Mouse (Mus musculus) ovary, postnatal 36 days (tissue): ENCODE data around the gene Col1a2.
A peak's percentile ranks its signal among the peaks of the same experiment; 100 is the strongest.

Experiments
- DNase-seq: peaks from one replicate; pipeline ENCODE4 v3.0.0; 2022; ENCODE audit warnings: low spot score, mixed read lengths

The Col1a2 gene

DNA sequence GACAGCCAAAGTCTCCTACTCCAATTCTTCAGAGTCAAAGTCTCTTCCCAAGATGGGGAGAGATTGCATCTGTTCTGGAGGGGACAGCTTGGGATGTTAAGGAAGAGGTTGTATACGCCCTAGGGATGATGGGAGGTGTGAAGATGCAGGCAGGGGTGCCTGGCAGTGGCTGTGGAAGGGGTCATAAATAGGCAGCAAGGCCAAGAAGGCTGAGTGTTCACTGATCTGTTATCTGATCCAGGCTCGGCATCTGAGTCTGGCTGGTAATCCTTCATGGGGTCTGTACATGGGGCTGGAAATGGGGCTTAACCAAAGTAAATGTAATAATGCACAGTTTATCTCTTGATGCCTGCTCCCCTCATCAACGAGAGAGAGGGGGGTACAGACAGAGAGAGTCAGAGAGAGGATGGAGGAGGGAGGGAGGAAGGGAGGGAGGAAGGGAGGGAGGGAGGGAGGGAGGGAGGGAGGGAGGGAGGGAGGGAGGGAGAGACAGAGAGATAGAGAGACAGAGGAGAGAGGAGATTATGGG, at the start of gene Col1a2:
Gene Col1a2 (plus strand): TSS at position 212 of the 529 bp plus-strand sequence.
- DNase-seq, result no peak

DNA sequence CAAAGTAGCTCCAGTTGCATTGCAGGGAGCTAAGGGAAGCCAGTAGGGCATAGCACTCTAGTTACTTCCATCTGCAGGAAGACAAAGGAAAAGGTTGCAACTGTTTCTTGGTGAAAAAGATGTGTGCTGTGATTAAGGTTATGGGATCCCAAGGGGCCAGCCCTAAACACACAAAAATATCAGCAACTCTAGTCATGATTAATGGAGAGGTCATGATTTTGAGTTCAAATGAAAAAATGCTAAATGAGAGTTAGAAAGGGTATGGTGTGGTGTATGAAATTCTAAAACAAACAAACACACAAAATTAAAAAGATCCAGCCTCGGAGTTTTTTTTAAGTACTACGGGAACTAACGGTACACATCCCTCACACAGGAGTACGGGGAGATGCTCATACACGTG, 49.1 kb upstream of the Col1a2 start:
- no peak for DNase-seq

DNA sequence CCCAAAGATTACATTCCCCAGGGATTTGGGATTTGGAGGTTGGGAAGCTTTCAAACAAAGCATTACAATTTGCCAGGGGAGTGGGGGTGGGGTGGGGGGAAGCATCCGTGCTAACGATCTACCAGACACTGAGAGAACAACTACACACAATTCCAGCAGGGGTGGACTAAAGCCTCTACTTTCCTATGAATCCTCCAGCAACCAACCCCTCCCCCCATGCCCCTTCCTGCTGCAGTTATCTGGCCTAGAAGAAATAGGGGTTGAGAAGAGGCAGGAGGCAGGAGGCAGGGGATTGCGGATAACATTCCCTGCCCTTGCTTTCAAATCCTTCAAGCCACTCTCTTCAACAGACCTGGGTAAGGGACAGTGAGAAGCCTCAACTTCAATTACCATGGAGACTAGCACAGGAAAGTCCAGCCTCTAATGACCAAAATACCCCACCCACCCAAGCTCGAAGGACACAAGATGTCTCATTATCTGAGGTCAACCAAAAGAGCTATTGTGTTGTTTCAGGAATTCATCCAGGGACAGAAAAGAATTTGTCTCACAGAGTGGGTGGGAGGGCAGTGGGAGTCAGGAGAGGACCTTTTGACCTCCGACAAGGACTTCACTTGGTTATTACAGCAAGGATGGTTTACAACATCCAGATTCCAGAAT, 48.5 kb upstream of the Col1a2 start:
- no peak for DNase-seq

DNA sequence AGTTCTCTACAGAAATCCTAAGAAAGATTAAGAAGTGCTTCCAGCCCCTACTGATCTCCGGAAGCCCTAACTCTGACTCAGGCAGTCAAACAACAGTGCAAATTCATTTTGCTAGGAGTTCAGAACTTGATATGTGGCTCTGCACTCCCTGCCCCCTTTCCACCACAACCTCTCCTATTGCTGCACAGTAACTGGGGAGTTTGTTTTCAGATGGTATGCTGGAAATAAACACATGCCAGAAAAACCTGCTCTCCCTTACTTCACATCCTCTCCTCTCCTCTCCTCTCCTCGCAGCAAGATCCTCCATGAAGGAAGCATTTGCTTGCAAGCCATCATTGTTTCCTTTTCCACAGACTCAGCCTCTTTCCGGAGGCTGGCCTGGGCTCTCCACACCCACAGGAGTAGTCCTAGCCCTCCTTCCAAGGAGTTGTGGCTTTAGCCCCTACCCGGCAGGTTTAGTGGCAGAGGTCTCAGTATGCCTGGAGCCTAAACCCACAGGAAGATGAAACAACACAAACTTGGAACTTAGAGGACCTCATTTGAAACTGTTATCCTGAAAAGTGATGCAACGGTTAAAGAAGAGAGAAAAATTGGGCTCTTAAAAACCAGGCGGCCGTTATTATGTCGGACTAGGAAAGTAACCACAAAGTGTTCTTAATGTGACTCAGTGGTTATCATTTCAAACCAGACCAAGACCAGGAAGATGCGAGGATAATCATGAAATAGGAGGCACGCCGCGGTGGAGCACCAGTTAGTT, 47.7 kb upstream of the Col1a2 start:
- DNase-seq, result no peak

DNA sequence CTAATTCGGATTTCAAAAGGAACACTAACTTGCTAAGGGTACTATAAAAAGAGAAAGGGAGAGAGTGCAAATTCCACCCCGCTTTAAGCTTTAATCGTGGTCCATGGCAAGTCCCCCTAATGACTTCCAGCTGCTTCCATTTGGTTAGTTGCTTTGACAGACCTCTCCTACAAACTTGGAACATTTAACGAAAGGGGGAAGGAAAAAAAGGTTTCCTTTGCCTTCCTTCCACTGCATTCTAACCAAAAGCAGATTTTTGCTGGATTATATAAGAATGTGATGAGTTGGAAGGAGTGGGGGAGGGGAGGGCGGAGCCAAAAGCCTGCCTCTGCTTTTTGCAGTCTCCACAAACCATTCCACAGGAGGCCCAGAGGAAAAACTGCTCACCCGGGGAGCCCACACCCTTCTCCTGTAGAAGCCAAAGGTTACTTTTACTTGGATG, 47.0 kb upstream of the Col1a2 start:
- peak; percentile 43 for DNase-seq

DNA sequence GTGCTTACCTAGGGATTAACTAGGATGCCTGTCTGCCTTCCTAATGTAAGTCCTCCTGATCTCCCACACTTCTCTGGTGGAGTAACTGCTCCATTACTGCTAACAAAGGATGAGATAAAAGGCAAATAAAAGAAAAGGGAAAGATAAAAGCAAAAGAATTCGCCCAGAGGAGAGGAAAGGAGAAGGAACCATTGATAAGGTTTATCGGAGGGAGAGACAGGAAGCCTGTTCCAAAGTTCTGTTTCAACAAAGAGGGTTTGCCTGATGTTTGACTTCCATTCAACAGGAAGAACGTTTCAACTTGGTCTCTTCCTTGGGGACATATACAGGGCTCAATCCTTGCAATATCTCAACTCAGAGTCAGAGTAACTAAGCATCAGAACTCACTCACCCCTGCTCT, 39.3 kb upstream of the Col1a2 start:
- DNase-seq, result no peak

DNA sequence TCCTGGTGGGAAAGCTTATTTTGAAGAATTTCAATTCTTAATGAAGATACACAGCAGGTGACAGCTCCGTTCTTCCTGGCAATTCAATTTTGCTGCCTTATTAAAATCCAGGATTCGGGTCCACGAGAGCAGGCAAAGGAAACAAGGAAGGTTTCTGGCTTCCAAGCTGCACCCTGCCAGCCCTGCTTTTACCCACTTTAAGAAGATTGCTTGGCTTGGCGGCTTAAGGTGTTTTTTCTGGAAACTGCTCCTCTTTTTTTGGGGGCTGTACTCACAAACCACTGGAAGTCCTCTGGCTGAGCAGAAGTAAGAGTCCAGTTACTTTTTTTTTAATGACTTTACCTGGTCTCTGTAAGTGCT, 21.1 kb upstream of the Col1a2 start:
- DNase-seq, result no peak

DNA sequence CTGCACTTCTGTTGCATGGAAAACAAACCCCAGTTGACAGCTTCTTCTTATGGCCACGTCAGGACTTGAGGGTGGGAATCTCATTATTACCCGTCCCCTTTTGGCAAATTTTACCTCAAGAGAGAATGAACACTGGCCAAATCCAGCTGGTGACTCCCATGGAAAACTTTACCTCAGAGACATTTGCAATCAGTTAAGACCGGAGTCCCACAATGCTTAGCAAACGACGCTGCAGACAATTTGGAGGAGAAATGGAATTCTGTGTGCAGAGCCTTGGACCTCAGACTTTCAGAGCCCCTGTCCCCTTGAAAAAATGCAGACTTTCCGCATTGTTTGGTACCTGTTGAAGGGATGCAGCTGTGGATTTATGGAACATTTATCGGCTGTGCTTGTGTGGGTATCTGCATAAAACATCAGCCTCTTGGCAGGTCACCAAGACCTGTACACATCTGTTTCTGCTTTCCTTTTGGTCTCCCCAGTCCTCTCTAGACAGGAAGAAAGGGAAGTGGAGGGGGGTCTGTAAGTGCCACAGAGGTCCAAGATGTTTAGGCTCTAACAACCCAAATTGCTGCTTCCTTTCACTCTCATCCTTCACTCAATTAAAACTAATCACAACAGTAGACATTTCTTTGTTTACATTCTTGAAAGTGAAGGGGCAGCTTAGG, 20.5 kb upstream of the Col1a2 start:
- no peak for DNase-seq

DNA sequence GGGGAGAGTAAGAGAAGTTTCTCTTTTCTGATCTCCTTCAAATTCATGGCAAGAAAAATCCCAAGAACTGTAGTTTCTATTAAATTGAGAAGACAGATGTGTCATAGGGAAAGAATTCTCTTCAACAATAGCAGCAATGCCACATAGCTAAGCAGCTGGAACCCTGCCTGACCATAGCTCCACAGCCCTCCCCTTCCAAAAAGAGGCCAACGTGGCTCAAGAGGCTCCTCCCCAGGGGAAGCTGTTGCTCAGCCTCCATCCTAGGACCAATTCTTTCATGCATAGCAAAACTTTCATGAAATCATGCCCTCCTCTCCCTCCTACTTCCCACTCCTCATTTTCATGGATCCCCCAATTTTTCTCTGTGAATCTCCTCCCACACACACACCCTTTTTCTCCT, 16.3 kb upstream of the Col1a2 start:
- peak; percentile 31 for DNase-seq

DNA sequence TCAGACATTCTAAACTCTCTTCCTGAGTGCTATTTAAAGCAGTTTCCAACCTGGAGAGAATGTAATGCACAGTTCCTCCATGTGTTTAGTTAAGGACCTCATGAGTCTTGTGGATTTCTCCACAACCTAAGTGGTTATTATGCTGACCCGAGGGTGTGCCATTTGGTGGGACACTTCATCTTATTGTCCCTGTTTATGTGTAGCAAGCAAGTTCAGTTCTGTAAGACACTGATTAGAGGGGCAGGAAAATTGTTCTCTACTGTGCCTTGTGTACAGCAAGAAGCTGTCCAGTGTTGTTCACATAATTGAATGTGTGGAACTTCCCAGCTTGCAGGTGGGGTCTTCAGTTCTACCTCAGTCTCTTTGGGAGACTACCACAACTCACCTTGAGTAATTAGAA, 15.6 kb upstream of the Col1a2 start:
- DNase-seq, result no peak

DNA sequence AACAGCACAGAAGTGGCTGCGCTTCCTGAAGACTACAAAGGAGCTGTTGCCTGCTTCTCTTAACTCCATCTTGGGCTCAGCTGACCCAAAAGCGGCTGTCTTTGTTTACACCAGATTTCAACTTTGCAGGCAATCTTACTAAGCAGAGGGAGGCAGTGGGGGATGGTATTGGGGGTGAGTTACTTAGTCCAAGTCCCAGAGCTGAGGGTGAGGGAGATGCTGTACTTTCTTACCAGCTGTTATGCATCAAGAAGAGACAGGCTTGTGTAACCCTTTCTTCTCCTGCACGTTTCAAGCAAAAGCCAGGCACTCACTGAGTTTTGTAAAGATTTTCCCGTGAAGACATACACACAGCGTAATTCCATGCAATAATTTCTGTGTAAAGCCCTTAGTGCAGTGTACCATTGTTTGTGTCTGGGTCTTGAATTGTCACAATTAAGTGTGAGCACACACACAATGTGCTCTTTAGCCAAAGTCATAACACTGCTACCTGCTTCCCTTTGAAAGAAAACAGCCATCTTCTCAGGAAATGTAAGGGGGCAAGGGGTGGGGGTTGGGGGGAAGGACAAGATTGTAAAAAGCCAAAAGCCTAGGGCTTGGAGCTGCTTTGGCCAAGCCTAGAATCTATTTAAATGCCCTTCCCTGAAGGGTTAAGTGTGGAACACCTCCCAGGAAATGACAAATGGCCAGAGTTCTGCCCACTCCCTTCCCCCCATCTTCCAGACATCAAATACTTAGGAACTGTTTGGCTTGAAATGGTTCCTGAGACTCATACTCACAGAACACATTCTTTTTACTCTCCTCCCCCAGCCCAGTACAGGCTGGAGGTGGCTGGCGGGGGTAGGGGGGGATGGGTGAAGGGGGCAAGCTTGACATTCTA, 15.0 kb upstream of the Col1a2 start:
- no peak for DNase-seq

DNA sequence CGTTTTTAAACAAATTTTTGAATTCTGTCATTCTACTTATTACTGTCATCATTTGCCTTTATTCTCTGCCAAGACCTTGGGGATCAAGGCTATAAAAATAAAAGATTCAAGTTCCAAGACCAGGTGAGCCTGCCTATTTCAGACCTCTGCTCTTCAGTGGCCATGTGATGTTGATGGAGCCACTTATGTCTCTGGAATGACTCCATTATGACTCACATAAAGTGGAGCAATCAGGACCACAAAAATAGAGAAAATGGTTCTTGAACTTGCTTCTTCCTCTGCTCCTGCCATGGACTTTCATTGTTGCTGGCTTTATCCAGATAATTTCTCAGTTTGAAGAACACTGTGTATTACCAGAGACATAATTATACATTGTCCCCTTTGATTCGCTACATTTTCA, 10.9 kb upstream of the Col1a2 start:
- DNase-seq, result no peak

DNA sequence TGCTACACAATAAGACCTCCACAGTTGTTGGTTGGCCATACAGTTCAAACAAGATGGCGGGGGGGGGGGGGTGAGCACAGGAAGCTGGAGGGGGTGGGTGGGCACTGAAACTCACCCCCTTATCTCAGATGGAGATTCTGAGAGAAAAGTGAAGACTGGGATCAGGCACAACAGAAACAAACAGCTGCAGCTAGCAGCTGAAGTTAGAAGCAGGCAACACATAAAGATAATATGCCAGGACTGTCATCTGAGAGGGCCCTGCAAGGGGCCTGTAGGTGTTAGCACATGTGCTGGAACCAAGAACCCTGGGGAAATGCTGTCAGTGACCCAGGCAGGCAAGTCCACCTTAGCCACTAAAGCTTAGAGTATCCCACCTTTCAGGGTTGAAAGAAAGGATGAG, 8.2 kb upstream of the Col1a2 start:
- no peak for DNase-seq

DNA sequence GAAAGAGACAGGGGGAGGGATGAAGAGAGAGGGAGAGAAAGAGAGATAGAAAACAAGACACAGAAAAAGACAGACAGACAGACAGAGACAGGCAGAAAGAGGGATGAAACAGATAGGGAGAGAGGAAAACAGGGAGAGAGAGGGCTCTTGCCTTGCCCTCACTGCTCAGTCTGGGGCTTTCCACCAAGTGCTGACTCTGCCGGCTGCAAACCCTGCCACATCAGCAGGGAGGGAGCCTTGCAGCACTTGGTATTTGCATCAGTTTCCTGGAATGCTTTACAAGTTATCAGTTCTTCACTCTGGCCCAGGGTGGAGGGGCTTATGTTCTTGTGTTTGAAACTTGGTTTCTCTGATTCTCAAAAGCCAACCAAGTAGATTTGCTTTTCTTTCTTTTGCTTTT, 1.5 kb upstream of the Col1a2 start:
- DNase-seq, result no peak

DNA sequence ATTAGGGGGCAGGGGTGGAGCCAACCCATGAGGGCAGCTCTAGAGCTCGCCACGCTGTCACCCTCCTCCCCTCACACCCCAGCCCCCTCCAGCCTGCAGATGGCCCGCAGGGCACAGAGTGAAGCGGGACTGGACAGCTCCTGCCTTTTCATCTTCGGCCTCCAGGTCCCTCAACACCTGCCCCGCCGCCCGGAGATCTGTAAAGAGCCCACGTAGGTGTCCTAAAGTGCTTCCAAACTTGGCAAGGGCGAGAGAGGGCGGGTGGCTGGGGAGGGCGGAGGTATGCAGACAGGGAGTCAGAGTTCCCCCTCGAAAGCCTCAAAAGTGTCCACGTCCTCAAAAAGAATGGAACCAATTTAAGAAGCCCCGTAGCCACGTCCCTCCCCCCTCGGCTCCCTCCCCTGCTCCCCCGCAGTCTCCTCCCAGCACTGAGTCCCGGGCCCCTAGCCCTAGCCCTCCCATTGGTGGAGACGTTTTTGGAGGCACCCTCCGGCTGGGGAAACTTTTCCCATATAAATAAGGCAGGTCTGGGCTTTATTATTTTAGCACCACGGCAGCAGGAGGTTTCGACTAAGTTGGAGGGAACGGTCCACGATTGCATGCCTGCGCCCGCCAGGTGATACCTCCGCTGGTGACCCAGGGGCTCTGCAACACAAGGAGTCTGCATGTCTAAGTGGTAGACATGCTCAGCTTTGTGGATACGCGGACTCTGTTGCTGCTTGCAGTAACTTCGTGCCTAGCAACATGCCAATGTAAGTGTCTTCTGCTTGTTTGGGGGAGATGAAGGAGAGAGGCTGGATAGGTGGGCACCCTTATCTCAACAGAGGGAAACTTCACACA, 764 bp downstream of the Col1a2 start:
- DNase-seq, result peak; percentile 63

DNA sequence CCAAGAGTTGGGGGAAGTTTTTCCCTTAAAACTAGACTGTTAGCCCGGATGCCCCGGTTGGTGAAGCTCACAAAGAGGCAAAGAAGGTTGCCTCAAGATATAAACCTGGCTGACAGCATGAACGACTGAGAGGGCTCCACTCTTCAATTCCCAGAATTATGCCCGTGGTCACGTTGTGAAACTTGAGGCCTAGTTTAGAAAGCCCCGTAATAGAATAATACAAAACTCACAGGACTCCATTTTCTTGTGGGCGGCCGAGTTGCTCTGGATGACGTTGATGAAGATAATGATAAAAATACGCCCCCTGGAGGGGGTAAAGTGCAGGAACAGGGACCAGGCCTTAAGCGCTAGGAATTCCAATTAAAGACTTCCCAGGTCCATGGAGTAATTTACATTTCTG, 1.5 kb downstream of the Col1a2 start:
- DNase-seq, result no peak

DNA sequence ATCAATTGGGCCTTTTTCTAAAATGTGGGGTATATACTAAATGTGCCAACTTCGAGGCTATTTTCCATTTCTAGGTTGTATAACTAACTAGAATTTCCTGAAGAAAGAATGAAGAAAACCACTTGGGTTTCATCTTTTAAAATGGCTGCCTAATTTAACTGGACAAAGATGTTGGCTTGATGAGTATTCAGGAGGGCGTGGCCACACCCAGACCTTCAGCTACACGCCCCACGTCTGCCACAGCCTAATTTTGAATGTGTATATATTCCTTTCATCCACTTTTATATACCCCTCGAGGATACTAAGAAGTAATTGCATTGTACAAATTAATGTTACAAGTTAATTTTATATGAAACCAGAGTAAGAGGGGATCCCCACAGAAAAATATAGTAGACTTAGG, 2.2 kb downstream of the Col1a2 start:
- no peak for DNase-seq

DNA sequence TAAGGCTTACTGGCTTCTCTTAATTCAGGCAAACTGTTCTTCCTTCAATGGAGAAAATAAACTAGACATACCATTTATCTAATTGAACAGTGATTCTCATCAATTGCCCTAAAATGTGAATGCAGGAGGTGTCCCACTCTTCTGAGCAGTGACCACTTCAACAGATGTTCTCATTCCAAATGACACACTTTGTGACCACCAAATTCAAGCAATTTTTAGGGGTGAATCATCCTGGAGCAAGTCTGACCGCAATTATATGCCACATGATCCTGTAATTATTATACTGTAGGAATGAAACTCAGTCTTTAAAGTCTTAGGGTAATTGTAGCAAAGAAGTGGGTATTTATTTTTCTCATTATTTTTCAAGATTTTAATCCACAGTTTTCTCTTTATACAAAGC, 2.7 kb downstream of the Col1a2 start:
- no peak for DNase-seq

DNA sequence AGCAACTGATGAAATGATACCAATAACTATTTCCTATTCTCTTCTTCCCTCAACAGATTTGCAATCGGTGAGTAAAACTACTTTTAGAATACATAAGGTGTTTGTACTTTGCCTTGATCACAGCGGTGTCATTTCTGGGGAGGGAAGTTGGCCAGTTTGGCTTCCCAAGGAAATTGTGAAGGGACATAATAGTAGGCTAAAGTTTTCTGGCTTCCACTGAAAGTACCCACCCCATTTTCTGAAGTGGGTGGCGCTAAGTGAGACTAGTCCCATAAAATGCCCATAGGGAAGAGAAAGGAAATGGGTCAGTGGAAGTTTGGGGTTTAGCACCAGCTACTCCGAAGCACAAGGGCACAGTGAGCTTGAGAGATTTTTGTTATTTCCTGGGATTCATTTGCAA, 3.7 kb downstream of the Col1a2 start:
- DNase-seq, result no peak

DNA sequence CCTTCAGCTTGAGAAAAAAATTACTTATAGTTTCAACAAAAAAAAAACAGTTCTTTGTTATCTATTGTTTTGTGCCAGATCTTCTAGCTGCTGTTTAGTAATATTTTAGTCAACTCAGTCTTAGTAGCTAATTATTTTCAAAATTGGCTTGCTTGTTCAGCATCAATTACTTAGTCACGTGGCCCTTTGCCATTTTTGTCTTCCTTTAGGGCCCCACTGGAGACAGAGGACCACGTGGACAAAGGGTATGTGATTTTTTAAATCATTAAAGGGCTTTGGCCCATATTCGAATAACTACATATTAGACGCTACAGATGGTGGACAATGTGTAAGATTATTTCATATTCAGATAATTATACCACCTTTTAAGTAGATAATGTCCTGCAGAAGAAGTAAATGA, 4.8 kb downstream of the Col1a2 start:
- no peak for DNase-seq

DNA sequence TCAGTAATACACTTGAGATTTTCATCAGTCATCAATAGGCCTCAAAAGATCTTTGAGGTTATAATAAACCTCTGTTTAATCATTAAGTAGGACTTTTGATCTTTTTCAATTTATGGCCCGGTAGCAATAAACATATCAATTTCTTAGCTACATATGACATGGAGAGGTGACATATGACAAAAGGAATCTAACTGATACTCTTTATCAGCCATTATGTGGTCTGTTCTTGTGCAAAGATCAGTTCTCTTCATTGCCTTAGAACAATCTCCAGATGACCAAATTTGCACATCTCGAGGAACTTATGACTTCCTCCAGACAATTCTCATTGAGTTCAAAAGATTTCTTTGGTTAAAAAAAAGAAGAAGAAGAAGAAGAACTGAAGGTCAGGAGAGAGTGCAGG, 10.1 kb downstream of the Col1a2 start:
- no peak for DNase-seq
